Mouse (Mus musculus) kidney, postnatal 0 days (tissue): ENCODE measurements around the gene Pitpnm2. TPM values are rescaled to one million over a fixed set of nuclear protein-coding genes. Genes with fewer than 3 reads are reported as not detected.

ENCODE experiments used
- ATAC-seq: fragments of 200-750 bp; cut with Nextera tagmentation; replicated peaks from 2 replicates; pipeline ENCODE4 v1.8.0; 2017; ENCODE audit warnings: low read depth, moderate number of reproducible peaks, moderate TSS enrichment, moderate library complexity; ENCODE audit not compliant: low FRiP score
- DNase-seq: peaks from one replicate; pipeline ENCODE4 v3.0.0-alpha.2; 2016; ENCODE audit warnings: low spot score
- H3K27ac ChIP-seq: fragments of 300-500 bp; sonication (generic); 2 replicates; pipeline ENCODE4 v1.5.1; 2014; ENCODE audit warnings: mild to moderate bottlenecking
- H3K27me3 ChIP-seq: fragments of 300-500 bp; sonication (generic); 2 replicates; pipeline ENCODE4 v1.6.1; 2014; ENCODE audit warnings: low read length, mixed read lengths; ENCODE audit not compliant: insufficient read depth
- H3K36me3 ChIP-seq: fragments of 300-500 bp; sonication (generic); 2 replicates; pipeline ENCODE4 v1.6.1; 2014; ENCODE audit warnings: low read length, mixed read lengths; ENCODE audit not compliant: insufficient read depth
- H3K4me1 ChIP-seq: fragments of 300-500 bp; sonication (generic); replicated peaks from 2 replicates; pipeline ENCODE4 v1.6.1; 2014; ENCODE audit warnings: antibody characterized with exemption, low read length, mixed read lengths; ENCODE audit not compliant: insufficient read depth
- H3K4me2 ChIP-seq: fragments of 300-500 bp; sonication (generic); 2 replicates; pipeline ENCODE4 v1.6.1; 2014; ENCODE audit warnings: mild to moderate bottlenecking, low read length, moderate library complexity, mixed read lengths
- H3K4me3 ChIP-seq: fragments of 300-500 bp; sonication (generic); replicated peaks from 2 replicates; pipeline ENCODE4 v1.5.1; 2014; ENCODE audit warnings: low read depth, low read length
- H3K9ac ChIP-seq: fragments of 300-500 bp; sonication (generic); 2 replicates; pipeline ENCODE4 v1.6.1; 2014; ENCODE audit warnings: low read depth, low read length
- H3K9me3 ChIP-seq: fragments of 300-500 bp; sonication (generic); replicated peaks from 2 replicates; pipeline ENCODE4 v1.6.1; 2016; ENCODE audit warnings: low read length, inconsistent platforms, mixed read lengths
- CTCF ChIP-seq: IDR thresholded peaks from 2 replicates; pipeline ENCODE4 v1.5.1; 2016; ENCODE audit warnings: antibody characterized with exemption, low read depth, mild to moderate bottlenecking, moderate library complexity
- WGBS: fragments of 180-500 bp; shearing (Covaris S2); extraction: QIAGEN DNeasy Blood & Tissue Kit; methylation state at CpG from one replicate; pipeline ENCODE4 v1.1.7; 2014; 5-methylcytosine and 5-hydroxymethylcytosine counted together
- polyA plus RNA-seq: library from polyadenylated mRNA; unstranded; fragments of >200 nt; fragmentation: Nextera tagmentation; extraction: Ambion mirVana; gene quantifications from 2 replicates; pipeline ENCODE4 v1.2.1, GENCODE M21; 2015

The Pitpnm2 gene
- polyA plus RNA-seq, 1 experiment from 2014 or later = 3.1 TPM

GRCm38 (mm10) chr5:124083850-124084587 is 165.5 kb downstream of the Pitpnm2 start:
- no peak overlapping the region for H3K27ac ChIP-seq
- no peak; the same call in 1 of the 2 replicates for ATAC-seq
- no peak overlapping the region for H3K4me3 ChIP-seq
- 62% methylated on average over 14 of the region's 14 CpGs for WGBS
- H3K4me2 ChIP-seq = no peak overlapping the region
- TF ChIP-seq CTCF = no peak
- no peaks in the 10 kb centered on the region for H3K27me3 ChIP-seq
- no peaks in the 10 kb centered on the region for H3K4me1 ChIP-seq
- H3K36me3 ChIP-seq = no peaks in the 10 kb centered on the region
- no peak for DNase-seq
- no peak overlapping the region for H3K9ac ChIP-seq
- no peaks in the 10 kb centered on the region for H3K9me3 ChIP-seq

GRCm38 (mm10) chr5:124082941-124083688 is 166.4 kb downstream of the Pitpnm2 start:
- no peak for TF ChIP-seq CTCF
- H3K9ac ChIP-seq = no peak overlapping the region
- no peaks in the 10 kb centered on the region for H3K9me3 ChIP-seq
- no peak; the same call in 1 of the 2 replicates for ATAC-seq
- H3K27me3 ChIP-seq = no peaks in the 10 kb centered on the region
- 83% methylated on average over 17 of the region's 17 CpGs for WGBS
- no peak overlapping the region for H3K4me2 ChIP-seq
- H3K27ac ChIP-seq = no peak overlapping the region
- H3K4me3 ChIP-seq = no peak overlapping the region
- no peaks in the 10 kb centered on the region for H3K36me3 ChIP-seq
- no peaks in the 10 kb centered on the region for H3K4me1 ChIP-seq
- no peak for DNase-seq

- ATAC-seq = no peak
- WGBS = 82% methylated on average over 10 of the region's 10 CpGs
- TF ChIP-seq CTCF = 0 out of 2 replicates have a peak, but pooled peaks have one; percentile 24
Measured at GRCm38 (mm10) chr5:124082447-124082846, 167.1 kb downstream of the Pitpnm2 start.

GRCm38 (mm10) chr5:124079880-124080279 is 169.7 kb downstream of the Pitpnm2 start:
- ATAC-seq (no peak), DNase-seq (no peak)
- no peaks in the 10 kb centered on the region for H3K9me3 ChIP-seq
- 87% methylated on average over 17 of the region's 17 CpGs for WGBS
- no peaks in the 10 kb centered on the region for H3K27me3 ChIP-seq
- H3K36me3 ChIP-seq = no peaks in the 10 kb centered on the region
- peaks cover 4% of the 10 kb centered on the region; the same call in 1 of the 2 replicates for H3K4me1 ChIP-seq
- no peak overlapping the region for H3K4me3 ChIP-seq
- no peak overlapping the region for H3K9ac ChIP-seq
- H3K27ac ChIP-seq = no peak overlapping the region
- H3K4me2 ChIP-seq = no peak overlapping the region
- no peak for TF ChIP-seq CTCF

More at GRCm38 (mm10) chr5:124082447-124082846, 167.1 kb downstream of the Pitpnm2 start:
- no peak overlapping the region for H3K27ac ChIP-seq
- no peak overlapping the region for H3K4me2 ChIP-seq
- H3K4me1 ChIP-seq = no peaks in the 10 kb centered on the region
- H3K27me3 ChIP-seq = no peaks in the 10 kb centered on the region
- no peak overlapping the region for H3K9ac ChIP-seq
- no peak for DNase-seq
- no peaks in the 10 kb centered on the region for H3K36me3 ChIP-seq
- H3K4me3 ChIP-seq = no peak overlapping the region
- no peaks in the 10 kb centered on the region for H3K9me3 ChIP-seq

GRCm38 (mm10) chr5:124078794-124079416 is 170.7 kb downstream of the Pitpnm2 start:
- Histone ChIP-seq H3K9me3 (no peaks in the 10 kb centered on the region), H3K4me3 (no peak overlapping the region), H3K27ac (no peak overlapping the region), H3K9ac (no peak overlapping the region), H3K27me3 (no peaks in the 10 kb centered on the region), H3K4me2 (no peak overlapping the region), H3K4me1 (peaks cover 5% of the 10 kb centered on the region; the same call in 1 of the 2 replicates), H3K36me3 (no peaks in the 10 kb centered on the region)
- ATAC-seq (no peak), DNase-seq (no peak)
- TF ChIP-seq CTCF = no peak
- 67% methylated on average over 9 of the region's 9 CpGs for WGBS

GRCm38 (mm10) chr5:124077856-124078460 is 171.6 kb downstream of the Pitpnm2 start:
- WGBS = 70% methylated on average over 6 of the region's 6 CpGs
- no peak for DNase-seq
- Histone ChIP-seq H3K27me3 (no peaks in the 10 kb centered on the region), H3K4me2 (no peak overlapping the region), H3K36me3 (no peaks in the 10 kb centered on the region), H3K9ac (no peak overlapping the region), H3K9me3 (no peaks in the 10 kb centered on the region), H3K27ac (no peak overlapping the region), H3K4me3 (no peak overlapping the region), H3K4me1 (peaks cover 10% of the 10 kb centered on the region; the same call in 1 of the 2 replicates)
- no peak for ATAC-seq
- TF ChIP-seq CTCF = no peak
